Mouse (Mus musculus) cortical plate, adult 2 months (tissue): Measurements from ENCODE around the gene Klhdc7a.

Experiments
- CTCF ChIP-seq: fragments of 200-500 bp; IDR thresholded peaks from 2 replicates; pipeline ENCODE4 v1.5.1; 2011; ENCODE audit warnings: mild to moderate bottlenecking, control low read depth, low read length; ENCODE audit not compliant: insufficient read depth; ENCODE audit errors: extremely low read depth
- POLR2A ChIP-seq: fragments of 200-500 bp; IDR thresholded peaks from 2 replicates; pipeline ENCODE4 v1.6.1; 2011; ENCODE audit warnings: mild to moderate bottlenecking, low read length, control low read depth; ENCODE audit not compliant: insufficient read depth; ENCODE audit errors: extremely low read depth

GRCm38 (mm10) chr4:139986913-139987312 is 19.1 kb upstream of the Klhdc7a start:
- TF ChIP-seq POLR2A (no peak), CTCF (no peak)
